Mouse (Mus musculus) midbrain, embryonic 15.5 days (tissue): Measurements from ENCODE around the gene Smim22. TPM values are rescaled to one million over a fixed set of nuclear protein-coding genes. Genes with fewer than 3 reads are reported as not detected.
A peak's percentile ranks its signal among the peaks of the same experiment; 100 is the strongest.

Source experiments
- ATAC-seq: fragments of 200-750 bp; cut with Nextera tagmentation; replicated peaks from 2 replicates; pipeline ENCODE4 v1.8.0; 2017; ENCODE audit warnings: moderate TSS enrichment
- H3K27ac ChIP-seq: fragments of 300-500 bp; sonication (generic); 2 replicates; pipeline ENCODE4 v1.5.1; 2015; ENCODE audit warnings: mild to moderate bottlenecking, inconsistent platforms
- H3K27me3 ChIP-seq: fragments of 300-500 bp; sonication (generic); replicated peaks from 2 replicates; pipeline ENCODE4 v1.6.1; 2015; ENCODE audit warnings: inconsistent platforms
- H3K36me3 ChIP-seq: fragments of 300-500 bp; sonication (generic); replicated peaks from 2 replicates; pipeline ENCODE4 v1.6.1; 2015; ENCODE audit warnings: inconsistent platforms
- H3K4me1 ChIP-seq: fragments of 300-500 bp; sonication (generic); 2 replicates; pipeline ENCODE4 v1.6.1; 2015; ENCODE audit warnings: inconsistent platforms
- H3K4me2 ChIP-seq: fragments of 300-500 bp; sonication (generic); 2 replicates; pipeline ENCODE4 v1.6.1; 2015; ENCODE audit warnings: inconsistent platforms, mild to moderate bottlenecking, moderate library complexity
- H3K4me3 ChIP-seq: fragments of 300-500 bp; sonication (generic); 2 replicates; pipeline ENCODE4 v1.5.1; 2015; ENCODE audit warnings: mild to moderate bottlenecking, inconsistent platforms
- H3K9ac ChIP-seq: fragments of 300-500 bp; sonication (generic); 2 replicates; pipeline ENCODE4 v1.6.1; 2015; ENCODE audit warnings: mild to moderate bottlenecking, inconsistent platforms
- H3K9me3 ChIP-seq: fragments of 300-500 bp; sonication (generic); 2 replicates; pipeline ENCODE4 v1.6.1; 2016; ENCODE audit warnings: inconsistent platforms
- WGBS: fragments of 180-500 bp; shearing (Covaris S2); methylation state at CpG from one replicate; pipeline ENCODE4 v1.1.7; 2015; ENCODE audit warnings: mixed read lengths; 5-methylcytosine and 5-hydroxymethylcytosine counted together
- polyA plus RNA-seq: library from polyadenylated mRNA; unstranded; fragments of >200 nt; fragmentation: Nextera tagmentation; extraction: Ambion mirVana; gene quantifications from 2 replicates; pipeline ENCODE4 v1.2.1, GENCODE M21; 2015

The Smim22 gene
- 1.6 and 2.0 TPM in 2 replicates for polyA plus RNA-seq

GRCm38 (mm10) chr16:5007067-5007466 lies at the start of gene Smim22:
Gene Smim22, plus strand, starts transcription at chr16:5007288.
- 58% methylated on average over 5 of the region's 5 CpGs for WGBS
- H3K4me3 ChIP-seq, result no peak within 1 kb of the TSS
- no peak for ATAC-seq
- no peaks in the 10 kb centered on the region for H3K36me3 ChIP-seq
- no peaks in the 10 kb centered on the region for H3K9me3 ChIP-seq
- H3K27me3 ChIP-seq, result no peaks in the 10 kb centered on the region
- H3K9ac ChIP-seq, result no peak within 1 kb of the TSS
- peaks cover 5% of the 10 kb centered on the region for H3K4me1 ChIP-seq
- no peak within 1 kb of the TSS for H3K27ac ChIP-seq
- H3K4me2 ChIP-seq, result no peak within 1 kb of the TSS

GRCm38 (mm10) chr16:4957446-4957845 lies 49.6 kb upstream of the Smim22 start:
- H3K27ac ChIP-seq, result no peak overlapping the region
- H3K4me2 ChIP-seq, result no peak overlapping the region
- H3K9me3 ChIP-seq, result no peaks in the 10 kb centered on the region
- H3K36me3 ChIP-seq, result peaks cover 33% of the 10 kb centered on the region
- no peak for ATAC-seq
- H3K4me3 ChIP-seq, result no peak overlapping the region
- peaks cover 9% of the 10 kb centered on the region for H3K4me1 ChIP-seq
- 96% methylated on average over 3 of the region's 3 CpGs for whole genome bisulfite sequencing
- H3K27me3 ChIP-seq, result no peaks in the 10 kb centered on the region
- H3K9ac ChIP-seq, result no peak overlapping the region

GRCm38 (mm10) chr16:4960260-4960659 lies 46.8 kb upstream of the Smim22 start:
- Histone ChIP-seq H3K9me3 (no peaks in the 10 kb centered on the region), H3K4me1 (peaks cover 23% of the 10 kb centered on the region), H3K4me2 (no peak overlapping the region), H3K36me3 (peaks cover 10% of the 10 kb centered on the region; the same call in 1 of the 2 replicates), H3K27ac (no peak overlapping the region), H3K9ac (no peak overlapping the region), H3K4me3 (no peak overlapping the region), H3K27me3 (no peaks in the 10 kb centered on the region)
- WGBS, result 92% methylated on average over 8 of the region's 8 CpGs
- no peak for ATAC-seq

GRCm38 (mm10) chr16:4963346-4963745 lies 43.7 kb upstream of the Smim22 start:
- Histone ChIP-seq H3K4me1 (peaks cover 26% of the 10 kb centered on the region), H3K27ac (no peak overlapping the region), H3K4me3 (peak overlapping the region; percentile 94), H3K9ac (peak overlapping the region; percentile 93), H3K27me3 (no peaks in the 10 kb centered on the region), H3K36me3 (no peaks in the 10 kb centered on the region), H3K9me3 (no peaks in the 10 kb centered on the region), H3K4me2 (peak overlapping the region; percentile 87)
- ATAC-seq, result no peak
- WGBS, result 37% methylated on average over 9 of the region's 9 CpGs

GRCm38 (mm10) chr16:4963797-4964709 lies 43.0 kb upstream of the Smim22 start, which contains the start of gene Anks3:
Gene Anks3, minus strand, starts transcription at chr16:4964205.
- no peaks in the 10 kb centered on the region for H3K9me3 ChIP-seq

GRCm38 (mm10) chr16:4964731-4965391 lies 42.2 kb upstream of the Smim22 start:
- no peaks in the 10 kb centered on the region for H3K9me3 ChIP-seq
- H3K4me2 ChIP-seq, result peak overlapping the region; percentile 87
- no peaks in the 10 kb centered on the region for H3K36me3 ChIP-seq
- peak overlapping the region; percentile 91 for H3K27ac ChIP-seq
- 20% methylated on average over 13 of the region's 13 CpGs for WGBS
- peak overlapping the region; percentile 93 for H3K9ac ChIP-seq
- peak; percentile 31 for ATAC-seq
- H3K4me3 ChIP-seq, result peak overlapping the region; percentile 94
- no peaks in the 10 kb centered on the region for H3K27me3 ChIP-seq
- peaks cover 26% of the 10 kb centered on the region for H3K4me1 ChIP-seq

More at GRCm38 (mm10) chr16:4963797-4964709, 43.0 kb upstream of the Smim22 start, which contains the start of gene Anks3:
- Histone ChIP-seq H3K27me3 (no peaks in the 10 kb centered on the region), H3K36me3 (no peaks in the 10 kb centered on the region), H3K9ac (peak within 1 kb of the TSS; percentile 93), H3K27ac (peak within 1 kb of the TSS; percentile 91), H3K4me3 (peak within 1 kb of the TSS; percentile 94), H3K4me2 (peak within 1 kb of the TSS; percentile 87), H3K4me1 (peaks cover 26% of the 10 kb centered on the region)
- ATAC-seq, result peak; percentile 98
- WGBS, result under 1% methylated on average over 75 of the region's 76 CpGs

- Histone ChIP-seq H3K27me3 (no peaks in the 10 kb centered on the region), H3K36me3 (no peaks in the 10 kb centered on the region), H3K4me1 (peaks cover 26% of the 10 kb centered on the region), H3K4me2 (peak overlapping the region; percentile 87), H3K9ac (0 out of 2 replicates have a peak overlapping the region, but pooled peaks have one; percentile 6), H3K27ac (0 out of 2 replicates have a peak overlapping the region, but pooled peaks have one; percentile 91), H3K4me3 (peak overlapping the region; percentile 94; the same call in 1 of the 2 replicates), H3K9me3 (no peaks in the 10 kb centered on the region)
- ATAC-seq, result no peak
- 90% methylated on average over 8 of the region's 8 CpGs for WGBS
Observed at GRCm38 (mm10) chr16:4965392-4966129, 41.5 kb upstream of the Smim22 start.

GRCm38 (mm10) chr16:4968426-4968825 lies 38.7 kb upstream of the Smim22 start:
- Histone ChIP-seq H3K4me1 (peaks cover 7% of the 10 kb centered on the region), H3K4me2 (no peak overlapping the region), H3K9ac (no peak overlapping the region), H3K9me3 (no peaks in the 10 kb centered on the region), H3K36me3 (0 out of 2 replicates have a peak, but pooled peaks cover 3% of the 10 kb centered on the region), H3K27ac (no peak overlapping the region), H3K4me3 (no peak overlapping the region), H3K27me3 (no peaks in the 10 kb centered on the region)
- ATAC-seq, result no peak
- 74% methylated on average over 3 of the region's 3 CpGs for WGBS

GRCm38 (mm10) chr16:4969055-4969843 lies 37.8 kb upstream of the Smim22 start:
- Histone ChIP-seq H3K27ac (no peak overlapping the region), H3K4me1 (peaks cover 6% of the 10 kb centered on the region), H3K4me2 (no peak overlapping the region), H3K9me3 (no peaks in the 10 kb centered on the region), H3K27me3 (no peaks in the 10 kb centered on the region), H3K4me3 (no peak overlapping the region), H3K36me3 (0 out of 2 replicates have a peak, but pooled peaks cover 3% of the 10 kb centered on the region), H3K9ac (no peak overlapping the region)
- 88% methylated on average over 5 of the region's 5 CpGs for WGBS
- no peak for ATAC-seq

GRCm38 (mm10) chr16:4971626-4972025 lies 35.5 kb upstream of the Smim22 start:
- WGBS, result 88% methylated on average over 4 of the region's 4 CpGs
- Histone ChIP-seq H3K27ac (no peak overlapping the region), H3K4me2 (no peak overlapping the region), H3K27me3 (no peaks in the 10 kb centered on the region), H3K9ac (no peak overlapping the region), H3K4me1 (no peaks in the 10 kb centered on the region), H3K9me3 (no peaks in the 10 kb centered on the region), H3K36me3 (0 out of 2 replicates have a peak, but pooled peaks cover 3% of the 10 kb centered on the region), H3K4me3 (no peak overlapping the region)
- ATAC-seq, result no peak

GRCm38 (mm10) chr16:4974521-4974920 lies 32.6 kb upstream of the Smim22 start:
- no peaks in the 10 kb centered on the region for H3K27me3 ChIP-seq
- no peak overlapping the region for H3K4me2 ChIP-seq
- ATAC-seq, result no peak
- H3K36me3 ChIP-seq, result 0 out of 2 replicates have a peak, but pooled peaks cover 3% of the 10 kb centered on the region
- no peak overlapping the region for H3K9ac ChIP-seq
- H3K27ac ChIP-seq, result no peak overlapping the region
- no peaks in the 10 kb centered on the region for H3K4me1 ChIP-seq
- 77% methylated on average over 5 of the region's 5 CpGs for WGBS
- H3K9me3 ChIP-seq, result no peaks in the 10 kb centered on the region
- no peak overlapping the region for H3K4me3 ChIP-seq
